Comparison of ENCODE assay signal across 7 mouse cellular contexts in genomic region chr2:167597492-167598186, GRCm38 (mm10). TPM values are rescaled to one million over a fixed set of nuclear protein-coding genes. Genes with fewer than 3 reads are reported as not detected.
DNase-seq lines count a peak whose midpoint lies in the region; ATAC-seq and TF ChIP-seq lines count a peak whose summit lies in the region.

No protein-coding gene starts in this region.

- H3K9me3 ChIP-seq in ES-Bruce4 (replicated peaks; ENCODE audit: control insufficient read depth, insufficient read depth, low read length, poor library complexity, severe bottlenecking): no peaks in the 10 kb centered on the region
- no peaks in the 10 kb centered on the region for H3K9me3 ChIP-seq in heart, embryonic 11.5 days (replicated peaks; ENCODE audit: control insufficient read depth, low read length)
- no peaks in the 10 kb centered on the region for H3K9me3 ChIP-seq in limb, embryonic 13.5 days
- H3K9me3 ChIP-seq in neural tube, embryonic 15.5 days (replicated peaks): no peaks in the 10 kb centered on the region

- in situ Hi-C loops in Patski (cut with MboI; ENCODE audit: low pct_unique_long_range_greater_than_20kb): no loop called here

- 22% methylated on average over 36 of the region's 40 CpGs for WGBS in heart, embryonic 11.5 days (ENCODE audit: insufficient replicate concordance)
- WGBS in limb, embryonic 13.5 days: 10% methylated on average over 40 of the region's 40 CpGs
- 35% methylated on average over 34 of the region's 40 CpGs for WGBS in neural tube, embryonic 15.5 days

- peak overlapping the region; percentile 63 for H3K4me2 ChIP-seq in heart, embryonic 11.5 days
- peak overlapping the region; percentile 61 for H3K4me2 ChIP-seq in limb, embryonic 13.5 days (replicated peaks)
- peak overlapping the region; percentile 46 for H3K4me2 ChIP-seq in neural tube, embryonic 15.5 days

- CTCF ChIA-PET in Patski (lab: Charles Lee): interaction anchor here (1.5 to 1.7 kb wide), 2 partner anchors 17 to 60 kb away, joined by 3 to 4 read pairs; partner anchors contain the start of gene Snai1

- peak overlapping the region; percentile 69 for H3K9ac ChIP-seq in ES-Bruce4 (ENCODE audit: low read depth, poor library complexity, severe bottlenecking)
- peak overlapping the region; percentile 64; the same call in 1 of the 2 replicates for H3K9ac ChIP-seq in heart, embryonic 11.5 days (ENCODE audit: low read depth, low read length)
- peak overlapping the region; percentile 57 for H3K9ac ChIP-seq in limb, embryonic 13.5 days
- H3K9ac ChIP-seq in neural tube, embryonic 15.5 days (replicated peaks): peak overlapping the region; percentile 15; the same call in 1 of the 2 replicates

- H3K4me3 ChIP-seq in ES-Bruce4 (ENCODE audit: low read depth, low read length): peak overlapping the region; percentile 44
- peak overlapping the region; percentile 30 for H3K4me3 ChIP-seq in heart, embryonic 11.5 days (ENCODE audit: low read depth, low read length)
- peak overlapping the region; percentile 29 for H3K4me3 ChIP-seq in limb, embryonic 13.5 days
- H3K4me3 ChIP-seq in neural tube, embryonic 15.5 days (replicated peaks): 0 out of 2 replicates have a peak overlapping the region, but pooled peaks have one; percentile 2

- TF ChIP-seq POLR2A in ES-Bruce4 (IDR thresholded peaks at IDR 0.05; ENCODE audit: insufficient read depth, low read length): no peak

- ATAC-seq in Patski: peak; percentile 9
- peak; percentile 52 for ATAC-seq in heart, embryonic 11.5 days (replicated peaks; ENCODE audit: insufficient number of reproducible peaks, low FRiP score, low TSS enrichment)
- ATAC-seq in limb, embryonic 13.5 days (ENCODE audit: low FRiP score, low read depth): peak; percentile 89
- peak; percentile 52; the same call in 1 of the 2 replicates for ATAC-seq in neural tube, embryonic 15.5 days (ENCODE audit: low FRiP score)

- POLR2A ChIA-PET in Patski (lab: Charles Lee): no interaction called here

- DNase-seq in Patski (ENCODE audit: low read depth, low spot score): no peak
- DNase-seq in spleen, postnatal 14 days (ENCODE audit: low spot score in 2 of 2): no peak
- no peak for DNase-seq in right cerebral cortex, adult 18-20 months

- no peak overlapping the region for H3K27ac ChIP-seq in ES-Bruce4 (ENCODE audit: insufficient read depth, low read length)
- peak overlapping the region; percentile 66 for H3K27ac ChIP-seq in heart, embryonic 11.5 days (ENCODE audit: low read depth, low read length)
- peak overlapping the region; percentile 95 for H3K27ac ChIP-seq in limb, embryonic 13.5 days
- peak overlapping the region; percentile 49 for H3K27ac ChIP-seq in neural tube, embryonic 15.5 days (replicated peaks)

- H3K36me3 ChIP-seq in ES-Bruce4 (ENCODE audit: control insufficient read depth, insufficient read depth, low read length, poor library complexity, severe bottlenecking): no peaks in the 10 kb centered on the region
- H3K36me3 ChIP-seq in heart, embryonic 11.5 days (ENCODE audit: control insufficient read depth, insufficient read depth, low read length): no peaks in the 10 kb centered on the region
- H3K36me3 ChIP-seq in limb, embryonic 13.5 days: no peaks in the 10 kb centered on the region
- no peaks in the 10 kb centered on the region for H3K36me3 ChIP-seq in neural tube, embryonic 15.5 days

- no peak for TF ChIP-seq CTCF in ES-Bruce4 (IDR thresholded peaks at IDR 0.05; ENCODE audit: low read depth, low read length)
- no peak for TF ChIP-seq CTCF in Patski (IDR thresholded peaks at IDR 0.05)

- no peak for TF ChIP-seq EP300 in ES-Bruce4 (IDR thresholded peaks at IDR 0.05; ENCODE audit: insufficient read depth, low read depth, low read length)

- H3K27me3 ChIP-seq in ES-Bruce4 (ENCODE audit: control insufficient read depth, insufficient read depth, low read length, poor library complexity, severe bottlenecking) (no peaks in the 10 kb centered on the region), Patski (no peaks in the 10 kb centered on the region)
- H3K27me3 ChIP-seq in heart, embryonic 11.5 days (ENCODE audit: control insufficient read depth, insufficient read depth, low read length): no peaks in the 10 kb centered on the region
- no peaks in the 10 kb centered on the region for H3K27me3 ChIP-seq in limb, embryonic 13.5 days
- 0 out of 2 replicates have a peak, but pooled peaks cover 9% of the 10 kb centered on the region for H3K27me3 ChIP-seq in neural tube, embryonic 15.5 days (replicated peaks)

- H3K4me1 ChIP-seq in ES-Bruce4 (ENCODE audit: control insufficient read depth, insufficient read depth, low read length): no peaks in the 10 kb centered on the region
- H3K4me1 ChIP-seq in heart, embryonic 11.5 days (ENCODE audit: control insufficient read depth, insufficient read depth, low read length): peaks cover 44% of the 10 kb centered on the region
- peaks cover 83% of the 10 kb centered on the region for H3K4me1 ChIP-seq in limb, embryonic 13.5 days
- peaks cover 31% of the 10 kb centered on the region for H3K4me1 ChIP-seq in neural tube, embryonic 15.5 days

RNA-seq across cellular contexts. Expression of gene Ube2v1, which starts 34.3 kb away (rescaled TPM):
- polyA plus RNA-seq in ES-Bruce4 (2011; ENCODE audit: insufficient read depth, insufficient read length, low read depth, missing spikeins): 189 and 193 TPM in 2 replicates
- polyA plus RNA-seq in Patski (2021): 180 TPM
- 195 and 211 TPM in 2 replicates for polyA plus RNA-seq in heart, embryonic 11.5 days (2014; fragmentation: Nextera tagmentation; extraction: Ambion mirVana)
- 268 and 284 TPM in 2 replicates for polyA plus RNA-seq in limb, embryonic 13.5 days (2015; fragmentation: Nextera tagmentation; extraction: Ambion mirVana)
- polyA plus RNA-seq in neural tube, embryonic 15.5 days (2015; fragmentation: Nextera tagmentation; extraction: Ambion mirVana): 351 and 371 TPM in 2 replicates

RNA-seq across cellular contexts. Expression of gene Snai1, which starts 59.6 kb away (rescaled TPM):
- polyA plus RNA-seq in ES-Bruce4 (2011; ENCODE audit: insufficient read depth, insufficient read length, low read depth, missing spikeins) (5.9 and 6.7 TPM in 2 replicates), Patski (2021) (0.10 TPM)
- polyA plus RNA-seq in heart, embryonic 11.5 days (2014; fragmentation: Nextera tagmentation; extraction: Ambion mirVana): 21.1 and 23.1 TPM in 2 replicates
- polyA plus RNA-seq in limb, embryonic 13.5 days (2015; fragmentation: Nextera tagmentation; extraction: Ambion mirVana): 72.6 and 76.0 TPM in 2 replicates
- 6.3 and 8.6 TPM in 2 replicates for polyA plus RNA-seq in neural tube, embryonic 15.5 days (2015; fragmentation: Nextera tagmentation; extraction: Ambion mirVana)

Comparison
In these comparisons a context has a peak if more than half of its experiments do, and no peak if none do; other contexts are left out.
1. H3K9ac ChIP-seq: peak in every context shown above with its lines; median percentile 69 in ES-Bruce4; 64 in heart, embryonic 11.5 days; 57 in limb, embryonic 13.5 days; 15 in neural tube, embryonic 15.5 days.
2. ATAC-seq: peak in every context shown above with its lines; median percentile 89 in limb, embryonic 13.5 days; 52 in heart, embryonic 11.5 days; 52 in neural tube, embryonic 15.5 days; 9 in Patski.